Mouse (Mus musculus) liver, adult 2 months (tissue): ENCODE measurements at regions not wholly inside any gene's neighbourhood (a gene's known extent, or its start where the extent isn't known, plus 50 kb on each side); places are given as distances from the start of the nearest gene placed in this dataset.

Experiments used
- CTCF ChIP-seq: fragments of 200-500 bp; IDR thresholded peaks from 2 replicates; pipeline ENCODE4 v1.5.1; 2011; ENCODE audit warnings: low read depth, low read length, control low read depth
- POLR2A ChIP-seq: fragments of 200-500 bp; IDR thresholded peaks from 2 replicates; pipeline ENCODE4 v1.6.1; 2011; ENCODE audit warnings: low read length, control low read depth; ENCODE audit not compliant: insufficient read depth; ENCODE audit errors: extremely low read depth

GRCm38 (mm10) chr1:166839833-166840232, 158.2 kb upstream of the Fmo9 start:
- no peak for TF ChIP-seq POLR2A
- no peak for TF ChIP-seq CTCF
